Mouse (Mus musculus) ES-Bruce4 (cell line): Measurements from ENCODE around the gene Mks1. TPM values are rescaled to one million over a fixed set of nuclear protein-coding genes. Genes with fewer than 3 reads are reported as not detected.

Experiments
- H3K27ac ChIP-seq: 2 replicates; pipeline ENCODE4 v1.5.1; 2012; ENCODE audit warnings: low read length, inconsistent platforms; ENCODE audit not compliant: insufficient read depth
- H3K27me3 ChIP-seq: 2 replicates; pipeline ENCODE4 v1.6.1; 2012; ENCODE audit warnings: mild to moderate bottlenecking, low read length, inconsistent platforms; ENCODE audit not compliant: control insufficient read depth, poor library complexity, insufficient read depth, severe bottlenecking
- H3K36me3 ChIP-seq: 2 replicates; pipeline ENCODE4 v1.6.1; 2012; ENCODE audit warnings: inconsistent platforms, mild to moderate bottlenecking, low read length, moderate library complexity; ENCODE audit not compliant: control insufficient read depth, poor library complexity, insufficient read depth, severe bottlenecking
- H3K4me1 ChIP-seq: one replicate; pipeline ENCODE4 v1.8.1; 2011; ENCODE audit warnings: low read length; ENCODE audit not compliant: control insufficient read depth, insufficient read depth
- H3K4me3 ChIP-seq: 2 replicates; pipeline ENCODE4 v1.5.1; 2011; ENCODE audit warnings: low read depth, mild to moderate bottlenecking, low read length
- H3K9ac ChIP-seq: 2 replicates; pipeline ENCODE4 v1.6.1; 2012; ENCODE audit warnings: low read depth, mild to moderate bottlenecking, inconsistent platforms; ENCODE audit not compliant: poor library complexity, severe bottlenecking
- H3K9me3 ChIP-seq: replicated peaks from 2 replicates; pipeline ENCODE4 v1.6.1; 2012; ENCODE audit warnings: mild to moderate bottlenecking, low read length, inconsistent platforms; ENCODE audit not compliant: control insufficient read depth, poor library complexity, insufficient read depth, severe bottlenecking
- CTCF ChIP-seq: IDR thresholded peaks from one replicate; pipeline ENCODE4 v1.8.1; 2011; ENCODE audit warnings: low read depth, low read length
- EP300 ChIP-seq: IDR thresholded peaks from 2 replicates; pipeline ENCODE4 v1.6.1; 2011; ENCODE audit warnings: low read depth, low read length; ENCODE audit not compliant: insufficient read depth
- POLR2A ChIP-seq: IDR thresholded peaks from one replicate; pipeline ENCODE4 v1.8.1; 2011; ENCODE audit warnings: low read length; ENCODE audit not compliant: insufficient read depth
- polyA plus RNA-seq: library from polyadenylated mRNA; stranded (reverse); fragments of >200 nt; gene quantifications from 2 replicates; pipeline ENCODE4 v1.2.4, GENCODE M21; 2011; ENCODE audit warnings: low read depth; ENCODE audit not compliant: missing spikeins, insufficient read depth, insufficient read length

Gene Mks1
- polyA plus RNA-seq, 1 experiment: 8.2 TPM

DNA sequence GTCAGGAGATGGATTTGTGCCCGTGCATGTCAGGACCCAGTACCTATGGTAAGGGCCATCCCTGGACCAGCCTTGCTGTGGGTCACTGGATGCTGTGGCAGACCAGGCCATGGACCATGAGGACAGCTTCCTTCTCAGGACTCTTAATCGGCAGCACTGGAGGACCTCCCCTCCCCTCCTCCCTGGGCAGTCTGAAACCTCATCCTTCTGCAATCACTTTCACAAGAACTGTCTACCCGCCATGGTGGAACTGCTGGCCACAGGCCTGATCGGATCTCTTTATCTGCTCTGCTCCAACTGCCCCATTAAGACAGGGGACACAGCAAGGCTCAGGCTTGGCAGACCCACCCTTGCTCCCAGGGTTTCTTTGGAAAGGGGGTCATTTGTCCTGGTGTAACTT is 28.7 kb downstream of the Mks1 start:
- H3K4me1 ChIP-seq: no peaks in the 10 kb centered on the region
- TF ChIP-seq CTCF (no peak), EP300 (no peak), POLR2A (no peak)
- H3K9ac ChIP-seq: no peak overlapping the region
- no peaks in the 10 kb centered on the region for H3K36me3 ChIP-seq
- H3K27me3 ChIP-seq: no peaks in the 10 kb centered on the region
- H3K9me3 ChIP-seq: no peaks in the 10 kb centered on the region
- no peak overlapping the region for H3K4me3 ChIP-seq
- H3K27ac ChIP-seq: no peak overlapping the region

DNA sequence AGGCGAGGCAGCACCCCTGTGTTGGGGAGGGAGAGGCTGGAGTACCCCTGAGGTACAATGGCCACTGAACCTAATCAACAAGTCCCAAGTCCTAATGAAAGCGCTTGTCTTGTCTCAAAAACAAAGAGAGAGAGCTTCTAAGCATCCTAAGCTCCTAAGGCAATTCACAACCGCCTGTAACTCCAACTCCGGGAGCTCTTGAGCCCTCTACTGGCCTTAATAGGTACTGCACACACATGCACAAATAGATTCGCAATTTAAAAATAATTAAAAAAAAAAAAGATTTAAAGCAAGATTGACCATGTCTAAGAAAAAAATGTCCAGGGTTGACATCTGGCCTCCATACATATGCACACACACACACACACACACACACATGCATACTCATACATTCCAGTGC is 30.5 kb downstream of the Mks1 start:
- TF ChIP-seq POLR2A (no peak), CTCF (no peak), EP300 (no peak)
- H3K27ac ChIP-seq: no peak overlapping the region
- no peak overlapping the region for H3K9ac ChIP-seq
- H3K27me3 ChIP-seq: no peaks in the 10 kb centered on the region
- no peaks in the 10 kb centered on the region for H3K36me3 ChIP-seq
- H3K4me3 ChIP-seq: no peak overlapping the region
- H3K9me3 ChIP-seq: no peaks in the 10 kb centered on the region
- H3K4me1 ChIP-seq: no peaks in the 10 kb centered on the region

DNA sequence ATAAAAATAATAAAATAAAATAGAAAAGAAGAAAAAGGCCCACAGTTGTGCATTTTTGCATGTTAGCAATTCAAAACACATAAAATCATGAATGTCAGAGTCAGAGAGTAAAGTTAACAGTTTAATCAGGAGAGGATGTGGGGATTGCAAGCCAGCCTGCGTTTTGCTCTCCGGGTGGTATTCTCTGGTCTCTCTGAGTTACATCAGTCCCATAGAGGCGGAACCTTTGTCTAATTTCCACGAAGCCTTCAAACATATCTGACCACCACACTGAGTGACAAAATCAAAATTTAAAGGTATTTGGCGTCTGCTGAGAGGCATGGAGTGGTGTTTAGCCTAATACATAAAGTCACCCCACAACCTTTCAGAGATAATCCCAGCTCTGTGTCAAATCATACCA is 31.8 kb downstream of the Mks1 start:
- Histone ChIP-seq H3K27me3 (no peaks in the 10 kb centered on the region), H3K27ac (no peak overlapping the region), H3K36me3 (no peaks in the 10 kb centered on the region), H3K9ac (no peak overlapping the region), H3K9me3 (no peaks in the 10 kb centered on the region), H3K4me1 (no peaks in the 10 kb centered on the region), H3K4me3 (no peak overlapping the region)
- TF ChIP-seq CTCF: no peak
- TF ChIP-seq POLR2A: no peak
- TF ChIP-seq EP300: no peak

DNA sequence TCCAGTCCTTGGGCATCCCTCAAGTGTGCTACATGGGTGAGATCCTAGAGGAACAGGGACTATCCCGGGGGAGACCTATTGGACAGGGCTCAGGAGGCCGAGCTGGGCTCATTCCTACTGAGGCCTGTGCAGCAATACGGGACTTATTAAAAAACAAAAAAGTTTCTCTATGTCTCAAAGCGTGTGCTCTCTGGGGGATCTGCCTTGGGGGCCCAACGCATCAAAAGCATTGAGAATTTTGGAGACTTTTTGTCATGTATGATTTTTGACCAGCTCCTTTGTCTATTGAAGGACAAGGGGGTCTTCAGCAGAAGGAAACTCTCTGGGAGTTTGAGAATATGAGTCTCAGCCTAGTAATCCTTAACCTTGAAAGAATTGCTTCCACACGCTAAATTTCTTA is 39.2 kb downstream of the Mks1 start, which contains the start of gene Olfr462:
Gene Olfr462, minus strand, starts transcription at position 101 of the 400 bp plus-strand sequence.
- no peak for TF ChIP-seq EP300
- TF ChIP-seq POLR2A: no peak
- TF ChIP-seq CTCF: no peak
- Histone ChIP-seq H3K4me1 (no peaks in the 10 kb centered on the region), H3K27ac (no peak within 1 kb of the TSS), H3K4me3 (no peak within 1 kb of the TSS), H3K27me3 (no peaks in the 10 kb centered on the region), H3K9me3 (no peaks in the 10 kb centered on the region; the same call in 1 of the 2 replicates), H3K36me3 (no peaks in the 10 kb centered on the region), H3K9ac (no peak within 1 kb of the TSS)

DNA sequence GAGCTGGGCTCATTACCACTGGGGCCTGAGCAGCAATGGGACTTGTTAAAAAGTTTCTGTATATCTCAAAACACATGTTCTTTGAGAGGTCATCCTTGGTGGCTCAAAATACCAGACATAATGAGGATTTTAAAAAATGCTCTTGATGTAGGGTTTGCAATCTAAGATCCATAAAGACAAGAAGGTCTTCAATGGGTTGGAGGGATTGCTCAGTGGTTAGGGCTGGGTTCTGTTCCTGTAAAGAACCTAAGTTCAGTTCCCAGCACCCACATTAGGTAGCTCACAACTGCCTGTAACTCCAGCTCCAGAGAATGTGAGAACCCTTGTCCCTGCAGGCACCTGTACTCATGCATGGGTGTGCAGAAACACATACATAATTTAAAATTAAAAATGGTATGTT is 44.3 kb downstream of the Mks1 start, which contains the start of gene Olfr463:
Gene Olfr463, minus strand, starts transcription at position 101 of the 400 bp plus-strand sequence.
- H3K27ac ChIP-seq: no peak within 1 kb of the TSS
- H3K9me3 ChIP-seq: no peaks in the 10 kb centered on the region; the same call in 1 of the 2 replicates
- H3K4me1 ChIP-seq: no peaks in the 10 kb centered on the region
- no peak for TF ChIP-seq POLR2A
- H3K36me3 ChIP-seq: no peaks in the 10 kb centered on the region
- no peak within 1 kb of the TSS for H3K9ac ChIP-seq
- no peaks in the 10 kb centered on the region for H3K27me3 ChIP-seq
- H3K4me3 ChIP-seq: no peak within 1 kb of the TSS

DNA sequence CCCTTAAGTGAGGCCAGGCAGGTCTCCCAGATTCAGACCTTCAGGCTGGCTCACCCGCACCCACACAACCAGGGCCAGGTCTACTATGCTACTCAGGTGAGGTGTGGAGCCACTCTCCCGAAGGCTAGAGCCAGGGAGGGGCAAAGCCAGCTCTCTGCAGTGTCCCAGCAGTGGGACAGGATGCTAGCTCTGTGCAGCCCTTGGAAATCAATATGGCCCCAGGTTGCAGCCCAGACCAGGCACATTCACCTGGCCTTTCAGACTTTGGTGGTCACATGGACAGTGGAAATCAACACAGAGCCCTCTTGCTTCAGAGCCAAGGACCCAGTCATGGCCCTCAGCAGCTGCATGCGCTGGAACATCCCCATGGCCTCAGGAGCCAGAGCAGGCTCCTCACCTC is 51.3 kb downstream of the Mks1 start:
- no peaks in the 10 kb centered on the region for H3K27me3 ChIP-seq
- no peaks in the 10 kb centered on the region for H3K36me3 ChIP-seq
- H3K4me1 ChIP-seq: no peaks in the 10 kb centered on the region
- H3K9ac ChIP-seq: no peak overlapping the region
- no peak overlapping the region for H3K4me3 ChIP-seq
- H3K27ac ChIP-seq: no peak overlapping the region
- TF ChIP-seq CTCF (no peak), EP300 (no peak), POLR2A (no peak)
- no peaks in the 10 kb centered on the region for H3K9me3 ChIP-seq

Other genes with a start within 250 kb of the Mks1 start
- 1.5 and 1.6 TPM in 2 replicates for gene Hsf5, start 236.1 kb upstream of the Mks1 start, polyA plus RNA-seq
- 2.8 and 4.9 TPM in 2 replicates for gene Rnf43, start 190.5 kb upstream of the Mks1 start, polyA plus RNA-seq
- 83.6 and 86.3 TPM in 2 replicates for gene Supt4a, start 115.7 kb upstream of the Mks1 start, polyA plus RNA-seq
- 3.2 and 5.1 TPM in 2 replicates for gene Tspoap1, start 92.7 kb upstream of the Mks1 start, polyA plus RNA-seq
- gene Mpo, start 59.6 kb upstream of the Mks1 start, polyA plus RNA-seq: not detected in 2 replicates
- gene Lpo, start 24.9 kb upstream of the Mks1 start, polyA plus RNA-seq: not detected in 2 replicates
- not detected in 2 replicates for gene Epx, start 22.3 kb downstream of the Mks1 start, polyA plus RNA-seq
- gene Olfr462, start 39.1 kb downstream of the Mks1 start, polyA plus RNA-seq: not detected in 2 replicates
- gene Olfr463, start 44.2 kb downstream of the Mks1 start, polyA plus RNA-seq: not detected in 2 replicates
- gene Olfr464, start 67.8 kb downstream of the Mks1 start, polyA plus RNA-seq: not detected in 2 replicates
- 130 and 133 TPM in 2 replicates for gene Dynll2, start 134.3 kb downstream of the Mks1 start, polyA plus RNA-seq
- gene Srsf1, start 194.2 kb downstream of the Mks1 start, polyA plus RNA-seq: 511 and 547 TPM in 2 replicates
- gene Vezf1, start 215.1 kb downstream of the Mks1 start, polyA plus RNA-seq: 43.4 and 44.8 TPM in 2 replicates
- 21.9 and 22.5 TPM in 2 replicates for gene Cuedc1, start 244.8 kb downstream of the Mks1 start, polyA plus RNA-seq